Mouse (Mus musculus) erythroblast, embryonic 14.5 days (primary cell): ENCODE measurements around the gene Loxl1. TPM values are rescaled to one million over a fixed set of nuclear protein-coding genes. Genes with fewer than 3 reads are reported as not detected.

Source experiments
- H3K27me3 ChIP-seq: 2 replicates; pipeline ENCODE4 v1.6.1; 2012; ENCODE audit warnings: inconsistent platforms; ENCODE audit not compliant: control insufficient read depth
- H3K36me3 ChIP-seq: 2 replicates; pipeline ENCODE4 v1.6.1; 2012; ENCODE audit warnings: mild to moderate bottlenecking, inconsistent platforms; ENCODE audit not compliant: control insufficient read depth
- H3K4me1 ChIP-seq: 2 replicates; pipeline ENCODE4 v1.6.1; 2012; ENCODE audit warnings: inconsistent platforms; ENCODE audit not compliant: control insufficient read depth
- H3K4me3 ChIP-seq: replicated peaks from 2 replicates; pipeline ENCODE3; 2012; ENCODE audit warnings: moderate library complexity, mild to moderate bottlenecking, inconsistent platforms
- H3K9me3 ChIP-seq: 2 replicates; pipeline ENCODE4 v1.6.1; 2012; ENCODE audit warnings: low read length, inconsistent platforms, mixed read lengths; ENCODE audit not compliant: control insufficient read depth
- GATA1 ChIP-seq: IDR thresholded peaks from 2 replicates; pipeline ENCODE4 v1.6.1; 2012; ENCODE audit warnings: low read length, inconsistent platforms, mixed read lengths
- TAL1 ChIP-seq: IDR thresholded peaks from 3 replicates; pipeline ENCODE4 v1.6.1; 2012; ENCODE audit warnings: low read length, inconsistent platforms, mixed read lengths
- polyA plus RNA-seq: library from polyadenylated mRNA; stranded (reverse); fragments of >175 nt; gene quantifications from 2 replicates; pipeline ENCODE4 v1.2.3, GENCODE M21; 2012

The Loxl1 gene
- polyA plus RNA-seq, 1 experiment = 0.01 TPM

GRCm38 (mm10) chr9:58283431-58283830 lies 29.6 kb downstream of the Loxl1 start:
- Histone ChIP-seq H3K4me1 (peaks cover 15% of the 10 kb centered on the region), H3K27me3 (no peaks in the 10 kb centered on the region; the same call in 1 of the 2 replicates), H3K9me3 (no peaks in the 10 kb centered on the region), H3K36me3 (no peaks in the 10 kb centered on the region), H3K4me3 (no peak overlapping the region)
- TF ChIP-seq TAL1 (no peak), GATA1 (no peak)

DNA sequence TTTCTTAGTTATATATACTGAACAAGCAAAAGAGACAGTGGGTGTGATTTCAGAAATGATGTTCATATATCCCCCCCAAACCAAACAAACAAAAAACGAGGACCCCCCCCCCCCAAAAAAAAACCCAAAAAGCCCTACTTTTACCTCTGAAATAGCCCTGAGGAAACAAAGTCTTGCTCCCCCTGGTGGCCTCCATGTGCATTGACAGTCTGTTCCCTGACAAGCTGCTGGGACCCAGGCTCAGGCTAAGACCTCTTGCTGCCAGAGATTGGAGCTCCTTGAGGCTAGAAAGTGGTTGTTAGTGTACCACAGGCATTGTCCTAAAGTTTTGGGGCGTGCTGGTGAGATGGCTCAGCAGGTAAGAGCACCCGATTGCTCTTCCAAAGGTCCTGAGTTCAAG lies 31.4 kb downstream of the Loxl1 start:
- Histone ChIP-seq H3K9me3 (no peaks in the 10 kb centered on the region), H3K4me1 (peaks cover 15% of the 10 kb centered on the region), H3K36me3 (no peaks in the 10 kb centered on the region), H3K4me3 (no peak overlapping the region), H3K27me3 (no peaks in the 10 kb centered on the region)
- TF ChIP-seq GATA1 (no peak), TAL1 (no peak)

- Histone ChIP-seq H3K27me3 (no peaks in the 10 kb centered on the region), H3K9me3 (no peaks in the 10 kb centered on the region), H3K36me3 (no peaks in the 10 kb centered on the region), H3K4me1 (peaks cover 19% of the 10 kb centered on the region), H3K4me3 (no peak overlapping the region)
- TF ChIP-seq TAL1 (no peak), GATA1 (no peak)
Measured at GRCm38 (mm10) chr9:58280259-58281109, 32.5 kb downstream of the Loxl1 start.

- H3K4me3 ChIP-seq = no peak overlapping the region
- no peak for TF ChIP-seq GATA1
- TF ChIP-seq TAL1 = no peak
- H3K27me3 ChIP-seq = no peaks in the 10 kb centered on the region
- H3K9me3 ChIP-seq = no peaks in the 10 kb centered on the region
- peaks cover 23% of the 10 kb centered on the region for H3K4me1 ChIP-seq
- no peaks in the 10 kb centered on the region for H3K36me3 ChIP-seq
Measured at GRCm38 (mm10) chr9:58279780-58280179, 33.2 kb downstream of the Loxl1 start.

- Histone ChIP-seq H3K9me3 (no peaks in the 10 kb centered on the region), H3K4me1 (peaks cover 23% of the 10 kb centered on the region), H3K36me3 (no peaks in the 10 kb centered on the region), H3K27me3 (no peaks in the 10 kb centered on the region), H3K4me3 (no peak overlapping the region)
- no peak for TF ChIP-seq TAL1
- no peak for TF ChIP-seq GATA1
Measured at GRCm38 (mm10) chr9:58278821-58279723, 33.9 kb downstream of the Loxl1 start.

- Histone ChIP-seq H3K36me3 (no peaks in the 10 kb centered on the region), H3K4me1 (peaks cover 23% of the 10 kb centered on the region)
- TF ChIP-seq GATA1 = no peak
- TF ChIP-seq TAL1 = no peak
Measured at GRCm38 (mm10) chr9:58278313-58278712, 34.7 kb downstream of the Loxl1 start.

GRCm38 (mm10) chr9:58276346-58276745 lies 36.6 kb downstream of the Loxl1 start:
- Histone ChIP-seq H3K4me3 (no peak overlapping the region), H3K9me3 (no peaks in the 10 kb centered on the region), H3K27me3 (no peaks in the 10 kb centered on the region), H3K36me3 (no peaks in the 10 kb centered on the region), H3K4me1 (peaks cover 17% of the 10 kb centered on the region)
- TF ChIP-seq TAL1 (no peak), GATA1 (no peak)

More at GRCm38 (mm10) chr9:58278313-58278712, 34.7 kb downstream of the Loxl1 start:
- no peak overlapping the region for H3K4me3 ChIP-seq
- no peaks in the 10 kb centered on the region for H3K27me3 ChIP-seq
- no peaks in the 10 kb centered on the region for H3K9me3 ChIP-seq

DNA sequence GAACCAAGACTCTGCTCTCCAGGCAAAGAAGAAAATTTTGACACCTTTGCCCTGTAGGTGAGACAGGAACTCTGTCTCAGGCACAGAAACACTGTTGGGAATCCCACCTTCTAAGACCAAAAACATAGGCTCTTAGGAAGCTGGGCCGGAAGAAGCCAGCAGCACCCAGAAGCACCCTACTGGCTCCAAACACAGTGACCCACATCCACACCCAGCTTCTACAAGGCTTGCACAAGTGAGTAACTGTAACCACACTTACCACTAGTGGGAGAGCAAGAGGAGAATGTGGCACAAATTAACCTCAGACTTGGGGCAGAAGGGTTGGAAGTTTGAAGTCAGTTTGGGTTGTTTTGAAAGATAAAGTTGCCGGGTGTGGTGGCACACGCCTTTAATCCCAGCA lies 37.2 kb downstream of the Loxl1 start:
- Histone ChIP-seq H3K27me3 (no peaks in the 10 kb centered on the region), H3K4me3 (no peak overlapping the region), H3K4me1 (peaks cover 17% of the 10 kb centered on the region), H3K36me3 (no peaks in the 10 kb centered on the region), H3K9me3 (no peaks in the 10 kb centered on the region)
- TF ChIP-seq GATA1 (no peak), TAL1 (no peak)
